Mouse (Mus musculus): ENCODE data around the gene Taf5l. TPM values are rescaled to one million over a fixed set of nuclear protein-coding genes. Genes with fewer than 3 reads are reported as not detected.

Gene Taf5l
- polyA plus RNA-seq, 1 experiment from 2014 or later, result 36.0 TPM

- no peaks in the 10 kb centered on the region for H3K4me1 ChIP-seq
- no peak overlapping the region for H3K9ac ChIP-seq (replicated peaks)
- H3K4me2 ChIP-seq (replicated peaks), result no peak overlapping the region
- H3K27me3 ChIP-seq, result no peaks in the 10 kb centered on the region
- H3K4me3 ChIP-seq, result no peak overlapping the region
- peaks cover 66% of the 10 kb centered on the region for H3K36me3 ChIP-seq
- 95% methylated on average over 6 of the region's 6 CpGs for WGBS
- no peaks in the 10 kb centered on the region for H3K9me3 ChIP-seq
- no peak overlapping the region for H3K27ac ChIP-seq (replicated peaks)
- ATAC-seq (ENCODE audit: low FRiP score, low read depth), result no peak
Measured at GRCm38 (mm10) chr8:124007829-124008228, 13.4 kb downstream of the Taf5l start.

- Histone ChIP-seq H3K4me1 (no peaks in the 10 kb centered on the region), H3K9ac (replicated peaks) (no peak overlapping the region), H3K4me2 (replicated peaks) (no peak overlapping the region), H3K27ac (replicated peaks) (no peak overlapping the region), H3K27me3 (no peaks in the 10 kb centered on the region), H3K4me3 (no peak overlapping the region), H3K36me3 (peaks cover 81% of the 10 kb centered on the region), H3K9me3 (no peaks in the 10 kb centered on the region)
- 91% methylated on average over 10 of the region's 10 CpGs for WGBS
- no peak for ATAC-seq (ENCODE audit: low FRiP score, low read depth)
Measured at GRCm38 (mm10) chr8:124002546-124003108, 18.6 kb downstream of the Taf5l start.

DNA sequence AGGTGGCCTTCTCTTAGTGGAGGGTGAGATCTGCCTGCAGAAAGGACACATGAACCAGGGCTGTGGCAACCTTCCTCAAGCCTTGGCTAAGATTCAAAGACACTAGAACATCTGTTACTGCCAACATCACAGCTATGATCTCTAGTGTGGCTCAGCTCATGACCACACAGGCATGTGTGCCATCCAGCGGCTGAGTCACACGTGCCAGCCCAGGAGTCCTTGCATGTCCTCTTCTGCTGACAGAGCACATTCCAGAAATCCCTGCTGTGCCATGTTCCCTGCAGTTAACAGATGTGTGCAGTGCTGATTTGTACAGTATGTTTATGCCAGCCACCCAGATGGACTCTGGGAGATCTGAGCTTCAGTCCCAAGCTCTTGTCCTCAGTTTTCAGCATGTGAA is 21.6 kb downstream of the Taf5l start:
- 84% methylated on average over 2 of the region's 2 CpGs for WGBS
- H3K27me3 ChIP-seq, result no peaks in the 10 kb centered on the region
- no peak overlapping the region for H3K27ac ChIP-seq (replicated peaks)
- no peak overlapping the region for H3K4me3 ChIP-seq
- no peak overlapping the region for H3K9ac ChIP-seq (replicated peaks)
- no peaks in the 10 kb centered on the region for H3K4me1 ChIP-seq
- ATAC-seq (ENCODE audit: low FRiP score, low read depth), result no peak
- no peaks in the 10 kb centered on the region for H3K9me3 ChIP-seq
- H3K4me2 ChIP-seq (replicated peaks), result no peak overlapping the region
- peaks cover 73% of the 10 kb centered on the region for H3K36me3 ChIP-seq

GRCm38 (mm10) chr8:123993997-123994396 is 27.2 kb downstream of the Taf5l start:
- no peak overlapping the region for H3K9ac ChIP-seq (replicated peaks)
- no peak overlapping the region for H3K4me2 ChIP-seq (replicated peaks)
- no peaks in the 10 kb centered on the region for H3K9me3 ChIP-seq
- ATAC-seq (ENCODE audit: low FRiP score, low read depth), result no peak
- no peaks in the 10 kb centered on the region for H3K27me3 ChIP-seq
- WGBS, result 94% methylated on average over 3 of the region's 3 CpGs
- H3K27ac ChIP-seq (replicated peaks), result no peak overlapping the region
- peaks cover 35% of the 10 kb centered on the region for H3K36me3 ChIP-seq
- no peak overlapping the region for H3K4me3 ChIP-seq
- no peaks in the 10 kb centered on the region for H3K4me1 ChIP-seq

DNA sequence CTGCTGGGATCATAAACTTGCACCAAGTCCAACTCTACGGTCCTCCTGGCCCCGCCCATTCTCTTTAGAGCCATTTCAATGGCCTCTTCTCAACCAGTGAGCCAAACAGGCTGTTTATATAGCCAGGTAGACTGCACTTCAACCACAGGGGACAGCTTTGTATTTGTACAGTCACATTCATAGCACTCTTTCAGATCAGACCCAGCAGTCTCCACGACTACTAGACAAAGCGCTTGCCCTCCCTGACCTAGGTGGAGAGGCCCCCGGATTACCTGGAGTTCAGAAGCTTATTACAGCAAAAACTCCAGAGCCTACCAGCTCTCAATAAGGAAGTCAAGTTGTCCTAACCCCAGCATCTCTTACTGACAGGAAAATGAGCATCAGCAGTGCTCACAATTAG is 27.6 kb downstream of the Taf5l start:
- no peaks in the 10 kb centered on the region for H3K9me3 ChIP-seq
- peaks cover 33% of the 10 kb centered on the region for H3K36me3 ChIP-seq
- no peak overlapping the region for H3K4me2 ChIP-seq (replicated peaks)
- no peak overlapping the region for H3K9ac ChIP-seq (replicated peaks)
- H3K27me3 ChIP-seq, result no peaks in the 10 kb centered on the region
- no peak for ATAC-seq (ENCODE audit: low FRiP score, low read depth)
- H3K4me3 ChIP-seq, result no peak overlapping the region
- WGBS, result 92% methylated on average over 5 of the region's 5 CpGs
- H3K27ac ChIP-seq (replicated peaks), result no peak overlapping the region
- no peaks in the 10 kb centered on the region for H3K4me1 ChIP-seq

DNA sequence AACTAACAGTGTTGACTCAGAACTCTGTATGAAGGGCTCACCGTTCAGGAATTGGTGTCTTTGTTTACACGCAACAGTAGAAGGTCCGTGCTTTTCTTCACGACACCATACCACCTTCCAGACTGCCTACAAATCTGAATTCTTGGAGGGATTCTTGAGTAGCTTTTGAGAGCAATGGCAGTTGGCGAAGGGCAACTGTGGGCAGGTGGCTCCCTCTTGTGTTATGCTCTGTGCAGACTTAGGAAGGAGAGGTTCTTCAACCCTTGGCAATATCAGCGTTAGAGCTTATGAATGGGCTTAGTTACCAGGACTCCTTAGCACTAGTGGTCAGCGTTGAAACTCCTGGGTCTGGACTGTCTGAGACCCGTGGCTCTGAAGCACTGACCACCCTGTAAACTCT is 28.6 kb downstream of the Taf5l start:
- H3K27ac ChIP-seq (replicated peaks), result no peak overlapping the region
- H3K27me3 ChIP-seq, result no peaks in the 10 kb centered on the region
- H3K9ac ChIP-seq (replicated peaks), result no peak overlapping the region
- H3K4me2 ChIP-seq (replicated peaks), result no peak overlapping the region
- H3K36me3 ChIP-seq, result peaks cover 29% of the 10 kb centered on the region
- WGBS, result 91% methylated on average over 8 of the region's 8 CpGs
- no peaks in the 10 kb centered on the region for H3K9me3 ChIP-seq
- no peak for ATAC-seq (ENCODE audit: low FRiP score, low read depth)
- no peaks in the 10 kb centered on the region for H3K4me1 ChIP-seq
- no peak overlapping the region for H3K4me3 ChIP-seq

- no peak overlapping the region for H3K9ac ChIP-seq (replicated peaks)
- ATAC-seq (ENCODE audit: low FRiP score, low read depth), result no peak
- H3K27ac ChIP-seq (replicated peaks), result no peak overlapping the region
- H3K4me3 ChIP-seq, result no peak overlapping the region
- 0 out of 2 replicates have a peak, but pooled peaks cover 12% of the 10 kb centered on the region for H3K36me3 ChIP-seq
- no peaks in the 10 kb centered on the region for H3K9me3 ChIP-seq
- 90% methylated on average over 13 of the region's 13 CpGs for WGBS
- no peak overlapping the region for H3K4me2 ChIP-seq (replicated peaks)
- H3K4me1 ChIP-seq, result no peaks in the 10 kb centered on the region
- no peaks in the 10 kb centered on the region for H3K27me3 ChIP-seq
Measured at GRCm38 (mm10) chr8:123990277-123991049, 30.7 kb downstream of the Taf5l start.

GRCm38 (mm10) chr8:123989128-123989527 is 32.1 kb downstream of the Taf5l start:
- ATAC-seq (ENCODE audit: low FRiP score, low read depth), result no peak
- no peak overlapping the region for H3K4me3 ChIP-seq
- no peaks in the 10 kb centered on the region for H3K9me3 ChIP-seq
- H3K4me1 ChIP-seq, result no peaks in the 10 kb centered on the region
- H3K36me3 ChIP-seq, result 0 out of 2 replicates have a peak, but pooled peaks cover 4% of the 10 kb centered on the region
- H3K27ac ChIP-seq (replicated peaks), result no peak overlapping the region
- no peak overlapping the region for H3K4me2 ChIP-seq (replicated peaks)
- WGBS, result 75% methylated on average over 7 of the region's 7 CpGs
- no peak overlapping the region for H3K9ac ChIP-seq (replicated peaks)
- no peaks in the 10 kb centered on the region for H3K27me3 ChIP-seq

- no peak for ATAC-seq (ENCODE audit: low FRiP score, low read depth)
- H3K4me2 ChIP-seq (replicated peaks), result no peak overlapping the region
Measured at GRCm38 (mm10) chr8:123988605-123989038, 32.6 kb downstream of the Taf5l start.

GRCm38 (mm10) chr8:123982826-123983400 is 38.3 kb downstream of the Taf5l start, which contains the start of gene Abcb10:
Abcb10 (minus strand) TSS chr8:123983122.
- no peaks in the 10 kb centered on the region for H3K9me3 ChIP-seq
- H3K36me3 ChIP-seq, result no peaks in the 10 kb centered on the region
- H3K4me1 ChIP-seq, result peaks cover 12% of the 10 kb centered on the region
- H3K27ac ChIP-seq (replicated peaks), result peak within 1 kb of the TSS; percentile 85
- peak; percentile 93 for ATAC-seq (ENCODE audit: low FRiP score, low read depth)
- peak within 1 kb of the TSS; percentile 75 for H3K4me3 ChIP-seq
- peaks cover 3% of the 10 kb centered on the region for H3K27me3 ChIP-seq
- 1% methylated on average over 55 of the region's 56 CpGs for WGBS
- H3K4me2 ChIP-seq (replicated peaks), result peak within 1 kb of the TSS; percentile 95
- peak within 1 kb of the TSS; percentile 75 for H3K9ac ChIP-seq (replicated peaks)

More at GRCm38 (mm10) chr8:123988605-123989038, 32.6 kb downstream of the Taf5l start:
- no peaks in the 10 kb centered on the region for H3K27me3 ChIP-seq
- WGBS, result 79% methylated on average over 6 of the region's 6 CpGs
- H3K36me3 ChIP-seq, result no peaks in the 10 kb centered on the region
- H3K9ac ChIP-seq (replicated peaks), result no peak overlapping the region
- no peaks in the 10 kb centered on the region for H3K4me1 ChIP-seq
- H3K4me3 ChIP-seq, result no peak overlapping the region
- no peak overlapping the region for H3K27ac ChIP-seq (replicated peaks)
- H3K9me3 ChIP-seq, result no peaks in the 10 kb centered on the region

DNA sequence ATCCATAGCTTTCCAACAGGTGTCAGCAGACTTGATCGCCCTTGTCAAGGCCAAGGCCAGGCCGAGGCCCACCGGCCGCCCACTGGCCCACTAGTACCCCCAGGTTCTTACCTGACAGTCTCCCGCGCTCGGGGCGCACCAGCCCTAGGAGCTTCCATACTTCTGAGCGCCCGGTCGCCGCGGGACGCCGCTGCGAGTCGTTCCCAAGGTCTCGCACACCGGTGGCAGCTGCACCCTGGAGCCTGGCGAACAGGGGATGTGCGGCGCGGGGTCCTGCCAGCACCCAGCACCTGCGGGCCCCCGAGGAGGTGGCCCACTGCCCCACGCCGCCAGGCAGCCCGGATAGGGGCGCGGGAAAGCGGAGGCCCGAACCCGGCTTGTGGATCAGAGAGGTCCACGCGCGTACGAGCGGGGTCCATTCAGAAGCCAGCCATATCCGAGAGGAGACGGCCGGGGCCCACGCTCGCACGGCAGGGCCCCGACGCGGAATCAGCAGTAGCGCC is 38.9 kb downstream of the Taf5l start:
- no peaks in the 10 kb centered on the region for H3K9me3 ChIP-seq
- H3K4me3 ChIP-seq, result peak overlapping the region; percentile 75
- WGBS, result under 1% methylated on average over 48 of the region's 48 CpGs

DNA sequence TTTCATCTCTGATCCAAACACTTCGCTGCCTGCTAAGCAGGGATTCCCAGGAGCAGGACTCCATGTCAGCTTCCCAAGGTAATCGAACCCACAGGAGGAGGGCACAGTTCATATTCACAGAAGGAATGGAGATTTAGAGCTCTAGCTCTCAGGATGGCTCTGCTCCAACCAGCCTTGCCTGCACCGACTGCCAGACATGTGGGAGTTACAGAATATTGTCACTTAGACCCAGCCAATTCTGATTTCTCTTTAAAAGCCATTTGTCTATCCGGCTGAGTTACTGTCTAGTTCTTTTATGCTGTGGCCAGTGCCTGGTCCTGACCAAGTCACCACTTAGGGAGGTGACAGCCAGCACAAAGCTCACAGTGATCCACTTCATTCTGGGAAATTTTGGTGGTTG is 39.5 kb downstream of the Taf5l start:
- Histone ChIP-seq H3K9me3 (no peaks in the 10 kb centered on the region), H3K4me3 (peak overlapping the region; percentile 75; the same call in 1 of the 2 replicates), H3K27ac (replicated peaks) (no peak overlapping the region), H3K9ac (replicated peaks) (peak overlapping the region; percentile 41; the same call in 1 of the 2 replicates), H3K27me3 (peaks cover 3% of the 10 kb centered on the region), H3K4me2 (replicated peaks) (peak overlapping the region; percentile 95), H3K36me3 (no peaks in the 10 kb centered on the region), H3K4me1 (peaks cover 12% of the 10 kb centered on the region)
- WGBS, result 56% methylated on average over 4 of the region's 4 CpGs
- no peak for ATAC-seq (ENCODE audit: low FRiP score, low read depth)

More for the DNA sequence above, 38.9 kb downstream of the Taf5l start:
- peak; percentile 66 for ATAC-seq (ENCODE audit: low FRiP score, low read depth)
- peaks cover 3% of the 10 kb centered on the region for H3K27me3 ChIP-seq
- H3K4me2 ChIP-seq (replicated peaks), result peak overlapping the region; percentile 95
- no peaks in the 10 kb centered on the region for H3K36me3 ChIP-seq
- peaks cover 12% of the 10 kb centered on the region for H3K4me1 ChIP-seq
- peak overlapping the region; percentile 85 for H3K27ac ChIP-seq (replicated peaks)
- peak overlapping the region; percentile 75 for H3K9ac ChIP-seq (replicated peaks)
